Mouse (Mus musculus) intestine, embryonic 15.5 days (tissue): ENCODE data around the gene Haus4. TPM values are rescaled to one million over a fixed set of nuclear protein-coding genes. Genes with fewer than 3 reads are reported as not detected.

Experiments
- ATAC-seq: fragments of 200-750 bp; cut with Nextera tagmentation; 2 replicates; pipeline ENCODE4 v1.8.0; 2017; ENCODE audit warnings: moderate TSS enrichment, moderate library complexity
- H3K27ac ChIP-seq: fragments of 300-500 bp; sonication (generic); 2 replicates; pipeline ENCODE4 v1.5.1; 2015; ENCODE audit warnings: mild to moderate bottlenecking, inconsistent platforms
- H3K27me3 ChIP-seq: fragments of 300-500 bp; sonication (generic); replicated peaks from 2 replicates; pipeline ENCODE4 v1.6.1; 2015; ENCODE audit warnings: inconsistent platforms
- H3K36me3 ChIP-seq: fragments of 300-500 bp; sonication (generic); 2 replicates; pipeline ENCODE4 v1.6.1; 2015; ENCODE audit warnings: inconsistent platforms
- H3K4me1 ChIP-seq: fragments of 300-500 bp; sonication (generic); replicated peaks from 2 replicates; pipeline ENCODE4 v1.6.1; 2015; ENCODE audit warnings: inconsistent platforms
- H3K4me2 ChIP-seq: fragments of 300-500 bp; sonication (generic); replicated peaks from 2 replicates; pipeline ENCODE4 v1.6.1; 2015; ENCODE audit warnings: mild to moderate bottlenecking, inconsistent platforms
- H3K4me3 ChIP-seq: fragments of 300-500 bp; sonication (generic); replicated peaks from 2 replicates; pipeline ENCODE4 v1.5.1; 2015; ENCODE audit warnings: inconsistent platforms
- H3K9ac ChIP-seq: fragments of 300-500 bp; sonication (generic); 2 replicates; pipeline ENCODE4 v1.6.1; 2015; ENCODE audit warnings: inconsistent platforms
- H3K9me3 ChIP-seq: fragments of 300-500 bp; sonication (generic); 2 replicates; pipeline ENCODE4 v1.6.1; 2016; ENCODE audit warnings: inconsistent platforms
- WGBS: fragments of 180-500 bp; shearing (Covaris S2); methylation state at CpG from one replicate; pipeline ENCODE4 v1.1.7; 2015; 5-methylcytosine and 5-hydroxymethylcytosine counted together
- polyA plus RNA-seq: library from polyadenylated mRNA; unstranded; fragments of >200 nt; fragmentation: Nextera tagmentation; extraction: Ambion mirVana; gene quantifications from 2 replicates; pipeline ENCODE4 v1.2.1, GENCODE M21; 2015

The Haus4 gene
- polyA plus RNA-seq, 1 experiment from 2014 or later, result 53.9 TPM

- ATAC-seq, result no peak
- no peak overlapping the region for H3K4me3 ChIP-seq
- H3K36me3 ChIP-seq, result peaks cover 26% of the 10 kb centered on the region
- H3K4me2 ChIP-seq, result no peak overlapping the region
- H3K27ac ChIP-seq, result no peak overlapping the region
- peaks cover 34% of the 10 kb centered on the region for H3K4me1 ChIP-seq
- H3K9ac ChIP-seq, result no peak overlapping the region
- H3K27me3 ChIP-seq, result no peaks in the 10 kb centered on the region
- H3K9me3 ChIP-seq, result no peaks in the 10 kb centered on the region
- WGBS, result 72% methylated on average over 17 of the region's 17 CpGs
Observed at GRCm38 (mm10) chr14:54569451-54570392, 15.3 kb upstream of the Haus4 start.

GRCm38 (mm10) chr14:54568694-54569414 lies 14.4 kb upstream of the Haus4 start:
- WGBS, result 74% methylated on average over 15 of the region's 15 CpGs
- no peaks in the 10 kb centered on the region for H3K9me3 ChIP-seq
- H3K27me3 ChIP-seq, result no peaks in the 10 kb centered on the region
- H3K27ac ChIP-seq, result no peak overlapping the region
- H3K4me3 ChIP-seq, result no peak overlapping the region
- no peak overlapping the region for H3K4me2 ChIP-seq
- peaks cover 25% of the 10 kb centered on the region for H3K4me1 ChIP-seq
- H3K36me3 ChIP-seq, result peaks cover 26% of the 10 kb centered on the region
- no peak for ATAC-seq
- H3K9ac ChIP-seq, result no peak overlapping the region

- no peak overlapping the region for H3K4me2 ChIP-seq
- ATAC-seq, result no peak
- H3K27me3 ChIP-seq, result no peaks in the 10 kb centered on the region
- no peak overlapping the region for H3K27ac ChIP-seq
- H3K4me1 ChIP-seq, result no peaks in the 10 kb centered on the region
- H3K4me3 ChIP-seq, result no peak overlapping the region
- H3K9ac ChIP-seq, result no peak overlapping the region
- WGBS, result 81% methylated on average over 14 of the region's 14 CpGs
- no peaks in the 10 kb centered on the region for H3K36me3 ChIP-seq
- H3K9me3 ChIP-seq, result no peaks in the 10 kb centered on the region
Observed at GRCm38 (mm10) chr14:54560527-54561242, 6.3 kb upstream of the Haus4 start.

GRCm38 (mm10) chr14:54557330-54557729 lies 2.9 kb upstream of the Haus4 start:
- Histone ChIP-seq H3K9me3 (no peaks in the 10 kb centered on the region), H3K36me3 (no peaks in the 10 kb centered on the region), H3K4me3 (no peak overlapping the region), H3K4me2 (no peak overlapping the region), H3K9ac (no peak overlapping the region), H3K4me1 (peaks cover 5% of the 10 kb centered on the region; the same call in 1 of the 2 replicates), H3K27me3 (no peaks in the 10 kb centered on the region), H3K27ac (no peak overlapping the region)
- 73% methylated on average over 8 of the region's 8 CpGs for WGBS
- no peak for ATAC-seq

GRCm38 (mm10) chr14:54553454-54553974 lies 902 bp downstream of the Haus4 start:
- H3K27ac ChIP-seq, result peak overlapping the region; percentile 81
- WGBS, result 2% methylated on average over 21 of the region's 21 CpGs
- H3K9me3 ChIP-seq, result no peaks in the 10 kb centered on the region
- peak overlapping the region; percentile 70 for H3K9ac ChIP-seq
- H3K36me3 ChIP-seq, result peaks cover 17% of the 10 kb centered on the region
- peak overlapping the region; percentile 48 for H3K4me3 ChIP-seq
- H3K4me2 ChIP-seq, result peak overlapping the region; percentile 80
- ATAC-seq, result no peak
- H3K27me3 ChIP-seq, result no peaks in the 10 kb centered on the region
- peaks cover 5% of the 10 kb centered on the region; the same call in 1 of the 2 replicates for H3K4me1 ChIP-seq

- H3K27ac ChIP-seq, result no peak overlapping the region
- H3K4me1 ChIP-seq, result no peaks in the 10 kb centered on the region
- no peak overlapping the region for H3K4me2 ChIP-seq
- no peaks in the 10 kb centered on the region for H3K9me3 ChIP-seq
- no peaks in the 10 kb centered on the region for H3K27me3 ChIP-seq
- peaks cover 38% of the 10 kb centered on the region for H3K36me3 ChIP-seq
- 92% methylated on average over 5 of the region's 5 CpGs for WGBS
- no peak for ATAC-seq
- H3K4me3 ChIP-seq, result no peak overlapping the region
- no peak overlapping the region for H3K9ac ChIP-seq
Observed at GRCm38 (mm10) chr14:54544703-54545102, 9.7 kb downstream of the Haus4 start.

- WGBS, result 62% methylated on average over 11 of the region's 11 CpGs
- Histone ChIP-seq H3K4me3 (no peak overlapping the region), H3K9ac (no peak overlapping the region), H3K27ac (no peak overlapping the region), H3K27me3 (no peaks in the 10 kb centered on the region), H3K4me1 (no peaks in the 10 kb centered on the region), H3K4me2 (no peak overlapping the region), H3K9me3 (no peaks in the 10 kb centered on the region), H3K36me3 (peaks cover 11% of the 10 kb centered on the region)
- no peak for ATAC-seq
Observed at GRCm38 (mm10) chr14:54540771-54541170, 13.6 kb downstream of the Haus4 start.

- H3K9me3 ChIP-seq, result no peaks in the 10 kb centered on the region
- H3K9ac ChIP-seq, result no peak overlapping the region
- H3K4me3 ChIP-seq, result no peak overlapping the region
- no peak overlapping the region for H3K4me2 ChIP-seq
- peaks cover 4% of the 10 kb centered on the region; the same call in 1 of the 2 replicates for H3K36me3 ChIP-seq
- no peak for ATAC-seq
- no peaks in the 10 kb centered on the region for H3K4me1 ChIP-seq
- WGBS, result 96% methylated on average over 2 of the region's 2 CpGs
- H3K27me3 ChIP-seq, result no peaks in the 10 kb centered on the region
- H3K27ac ChIP-seq, result no peak overlapping the region
Observed at GRCm38 (mm10) chr14:54538580-54538979, 15.8 kb downstream of the Haus4 start.

GRCm38 (mm10) chr14:54528446-54529111 lies 25.8 kb downstream of the Haus4 start:
- 18% methylated on average over 17 of the region's 17 CpGs for WGBS
- H3K27me3 ChIP-seq, result no peaks in the 10 kb centered on the region
- no peak overlapping the region for H3K27ac ChIP-seq
- no peak overlapping the region for H3K9ac ChIP-seq
- ATAC-seq, result peak; percentile 88
- H3K4me2 ChIP-seq, result 0 out of 2 replicates have a peak overlapping the region, but pooled peaks have one; percentile 75
- peaks cover 9% of the 10 kb centered on the region for H3K4me1 ChIP-seq
- H3K9me3 ChIP-seq, result no peaks in the 10 kb centered on the region
- H3K4me3 ChIP-seq, result no peak overlapping the region
- no peaks in the 10 kb centered on the region for H3K36me3 ChIP-seq

- H3K27ac ChIP-seq, result no peak overlapping the region
- WGBS, result 23% methylated on average over 5 of the region's 5 CpGs
- no peaks in the 10 kb centered on the region for H3K36me3 ChIP-seq
- H3K27me3 ChIP-seq, result no peaks in the 10 kb centered on the region
- H3K4me2 ChIP-seq, result peak overlapping the region; percentile 75
- no peaks in the 10 kb centered on the region for H3K9me3 ChIP-seq
- H3K4me3 ChIP-seq, result no peak overlapping the region
- ATAC-seq, result peak; percentile 21; the same call in 1 of the 2 replicates
- no peak overlapping the region for H3K9ac ChIP-seq
- H3K4me1 ChIP-seq, result peaks cover 9% of the 10 kb centered on the region
Observed at GRCm38 (mm10) chr14:54528007-54528393, 26.4 kb downstream of the Haus4 start.

GRCm38 (mm10) chr14:54527227-54528006 lies 27.0 kb downstream of the Haus4 start:
- H3K36me3 ChIP-seq, result no peaks in the 10 kb centered on the region
- peaks cover 9% of the 10 kb centered on the region for H3K4me1 ChIP-seq
- 2% methylated on average over 18 of the region's 18 CpGs for WGBS
- H3K27ac ChIP-seq, result peak overlapping the region; percentile 25; the same call in 1 of the 2 replicates
- peak overlapping the region; percentile 32 for H3K4me3 ChIP-seq
- H3K27me3 ChIP-seq, result no peaks in the 10 kb centered on the region
- H3K9ac ChIP-seq, result peak overlapping the region; percentile 44
- peak; percentile 69 for ATAC-seq
- H3K9me3 ChIP-seq, result no peaks in the 10 kb centered on the region
- peak overlapping the region; percentile 75 for H3K4me2 ChIP-seq
